Mouse (Mus musculus) leukemia stem cell, adult 10-12 weeks (primary cell): ENCODE results near the gene Gm17693. TPM values are rescaled to one million over a fixed set of nuclear protein-coding genes. Genes with fewer than 3 reads are reported as not detected.

Experiments used
- polyA plus RNA-seq: library from polyadenylated mRNA; stranded (reverse); fragments of >175 nt; gene quantifications from 2 replicates; pipeline ENCODE4 v1.2.3, GENCODE M21; 2012; ENCODE audit warnings: low replicate concordance

Gm17693 gene
- not detected in 2 replicates for polyA plus RNA-seq

GRCm38 (mm10) chrX:125705144-125705543, at the start of gene Gm17693:
Gm17693 (plus strand) TSS chrX:125705444.

